Mouse (Mus musculus) bone marrow, adult 2 months (tissue): Measurements from ENCODE around the gene Slc43a3.

Experiments used
- CTCF ChIP-seq: fragments of 200-500 bp; IDR thresholded peaks from 2 replicates; pipeline ENCODE4 v1.5.1; 2011; ENCODE audit warnings: low read length, control low read depth; ENCODE audit not compliant: control insufficient read depth, insufficient read depth
- POLR2A ChIP-seq: fragments of 200-500 bp; IDR thresholded peaks from 2 replicates; pipeline ENCODE4 v1.6.1; 2011; ENCODE audit warnings: low read depth, mild to moderate bottlenecking, control low read depth, low read length, borderline replicate concordance; ENCODE audit not compliant: control insufficient read depth

GRCm38 (mm10) chr2:84887411-84888271 is 48.7 kb upstream of the Slc43a3 start:
- no peak for TF ChIP-seq CTCF
- no peak for TF ChIP-seq POLR2A
